Mouse (Mus musculus) spleen, embryonic (tissue): Measurements from ENCODE around the gene Inmt.
"Not testable (repeated sequence)": the region's sequence is repeated elsewhere in the genome, so short reads cannot be mapped to it uniquely, and the experiment has no call there.

Experiments
- CTCF ChIA-PET: fragments of 350-600 bp; sonication (Branson Sonifier 250); formaldehyde crosslinking; loops from one replicate; lab custom pipeline; 2022; lab: Charles Lee

Inmt gene

DNA sequence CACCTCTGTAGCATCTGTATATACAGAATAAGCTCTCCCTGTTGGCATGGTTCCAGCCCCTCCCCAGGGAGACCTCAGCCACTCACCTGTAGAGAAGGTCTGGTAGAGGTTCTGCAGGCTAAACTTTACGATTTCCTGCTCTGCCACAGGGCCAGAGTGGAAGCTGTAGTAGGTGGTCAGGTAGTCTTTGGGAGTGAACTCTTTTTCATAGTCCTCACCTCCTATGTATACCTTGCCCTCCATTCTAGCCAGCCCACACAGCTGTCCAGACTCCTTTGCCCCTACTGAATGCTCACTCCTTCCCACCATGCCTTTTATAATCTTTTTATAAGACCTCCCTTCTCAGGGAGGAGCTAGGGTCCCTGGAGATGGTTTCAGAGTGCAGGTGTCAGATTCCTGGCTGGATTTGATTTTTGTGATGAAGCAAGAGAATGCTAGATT is at the start of gene Inmt:
TSS of gene Inmt (minus strand) at position 303 of the 441 bp plus-strand sequence.
- CTCF ChIA-PET: no interaction called here

DNA sequence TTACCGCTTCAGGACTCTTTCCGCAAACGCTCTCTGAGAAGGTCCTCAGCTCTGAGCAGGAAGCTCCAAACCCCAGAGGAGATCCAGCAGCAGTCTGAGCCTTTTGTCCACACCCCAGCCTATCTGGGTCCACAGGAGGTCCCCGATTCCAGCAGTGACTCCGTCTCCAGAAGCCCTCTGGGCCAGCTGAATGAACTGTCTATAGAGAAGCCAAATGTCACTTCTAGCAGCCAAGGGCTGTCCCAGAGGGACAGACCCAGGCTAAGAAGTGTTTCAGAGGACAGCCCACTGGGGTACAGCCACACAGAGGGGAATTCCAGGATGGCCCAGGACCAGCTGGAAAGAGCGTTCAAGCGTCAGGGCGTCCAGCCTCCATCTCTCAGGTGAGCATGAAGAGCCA is 49.1 kb upstream of the Inmt start:
- CTCF ChIA-PET: no interaction called here

DNA sequence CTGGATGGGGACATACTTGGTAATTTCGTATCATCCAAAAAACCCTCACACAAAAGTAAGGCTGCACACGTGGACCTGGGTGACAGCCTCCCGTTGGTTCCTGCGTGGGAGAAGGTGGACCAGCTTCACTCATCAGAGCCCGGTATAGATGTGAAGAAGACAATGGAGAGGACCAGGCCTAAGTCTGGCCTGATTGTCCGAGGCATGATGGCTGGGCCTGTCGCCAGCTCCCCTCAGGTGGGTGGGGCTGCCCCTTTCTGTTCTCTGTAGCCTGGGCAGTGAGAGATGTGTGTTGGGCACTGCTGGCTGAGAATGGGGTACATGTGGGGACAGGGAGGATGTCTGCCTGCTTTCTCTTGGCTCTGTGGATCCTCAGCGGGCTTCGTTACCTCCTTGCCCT is 43.4 kb upstream of the Inmt start:
- CTCF ChIA-PET: interaction anchor here (0.6 kb wide), 1 partner anchor 119 kb away, joined by 3 read pairs; no protein-coding TSS in a partner anchor

DNA sequence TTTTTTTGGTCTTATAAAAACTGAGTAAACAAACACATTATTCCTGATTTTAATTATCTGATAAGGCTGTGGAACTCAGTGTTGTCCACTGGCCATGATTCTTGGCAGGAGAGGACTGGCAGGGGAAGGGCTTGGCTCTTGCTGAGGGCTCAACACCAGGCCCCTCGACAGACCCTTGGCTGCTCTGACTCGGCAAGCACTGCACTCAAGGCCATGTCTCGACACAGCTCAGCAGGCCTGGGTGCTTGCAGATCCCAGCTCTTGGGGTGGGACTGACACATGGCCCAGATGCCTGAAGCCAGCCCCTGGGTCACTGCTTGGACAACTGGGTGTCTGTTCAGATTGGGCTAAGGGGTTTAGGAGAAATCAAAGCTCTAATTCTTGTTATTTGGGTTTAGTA is 39.7 kb upstream of the Inmt start:
- CTCF ChIA-PET: no interaction called here

DNA sequence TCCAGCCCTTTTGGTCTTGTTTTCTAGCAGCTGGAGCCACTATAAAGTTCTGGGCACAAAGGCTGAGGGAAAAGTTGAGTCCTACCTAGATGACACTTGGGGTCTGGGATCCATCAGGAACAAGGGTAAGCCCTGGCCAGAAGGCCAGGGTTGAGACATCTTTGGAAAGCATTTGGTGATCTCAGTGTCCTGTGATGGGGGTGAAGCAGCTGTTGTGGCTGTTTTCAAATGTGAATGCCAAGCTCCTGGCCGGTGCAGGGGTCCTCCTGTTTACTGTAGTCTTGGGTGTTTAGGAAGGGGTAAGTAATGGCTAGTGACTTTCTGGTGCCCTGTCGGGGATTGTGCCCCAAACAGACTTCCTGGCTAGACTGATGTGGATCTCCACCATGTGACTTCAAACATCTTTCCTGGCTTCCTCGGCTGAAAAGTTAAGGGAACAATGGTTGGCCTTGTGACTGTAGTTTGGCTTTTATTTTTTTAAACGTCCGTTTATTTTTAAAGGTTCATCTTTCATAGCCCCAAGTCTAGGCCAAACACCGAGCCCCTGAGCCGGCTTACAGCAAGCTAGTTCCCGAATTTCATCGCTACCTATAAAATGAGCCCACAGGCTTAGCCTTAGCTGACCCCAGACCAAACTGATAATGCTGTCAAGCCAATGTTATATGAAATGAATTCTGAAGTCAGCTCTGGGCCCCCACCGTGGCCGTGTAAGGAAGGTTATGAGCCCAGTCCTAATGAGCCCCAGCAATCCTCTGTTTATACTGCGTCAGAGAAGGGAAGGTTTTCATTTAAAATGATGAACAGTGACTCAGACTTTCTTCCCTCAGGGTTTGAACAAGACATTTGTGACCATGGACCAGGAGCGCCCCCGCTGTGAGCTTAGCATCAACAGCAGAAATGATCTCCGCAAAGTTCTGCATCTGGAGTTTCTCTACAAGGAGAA is 35.9 kb upstream of the Inmt start:
- CTCF ChIA-PET: no interaction called here

DNA sequence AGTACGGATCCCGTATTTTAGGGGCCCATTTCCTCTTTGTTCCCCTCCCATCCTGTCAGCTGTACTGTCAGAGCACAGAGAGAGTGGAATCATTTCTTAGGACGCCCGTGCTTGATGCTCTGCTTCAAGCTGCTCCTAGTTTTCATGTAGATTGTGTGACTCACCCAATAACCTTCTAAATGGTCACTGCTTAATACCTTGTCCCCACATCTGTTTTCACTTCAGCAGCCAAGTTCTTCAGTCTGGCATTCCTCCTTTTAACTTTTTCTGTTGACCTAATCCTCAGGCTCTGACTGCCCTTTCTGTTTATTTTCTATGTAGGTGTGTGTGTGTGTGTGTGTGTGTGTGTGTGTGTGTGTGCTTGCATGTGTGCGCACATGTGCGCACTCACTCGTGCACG is 32.9 kb upstream of the Inmt start:
- CTCF ChIA-PET: no interaction called here

DNA sequence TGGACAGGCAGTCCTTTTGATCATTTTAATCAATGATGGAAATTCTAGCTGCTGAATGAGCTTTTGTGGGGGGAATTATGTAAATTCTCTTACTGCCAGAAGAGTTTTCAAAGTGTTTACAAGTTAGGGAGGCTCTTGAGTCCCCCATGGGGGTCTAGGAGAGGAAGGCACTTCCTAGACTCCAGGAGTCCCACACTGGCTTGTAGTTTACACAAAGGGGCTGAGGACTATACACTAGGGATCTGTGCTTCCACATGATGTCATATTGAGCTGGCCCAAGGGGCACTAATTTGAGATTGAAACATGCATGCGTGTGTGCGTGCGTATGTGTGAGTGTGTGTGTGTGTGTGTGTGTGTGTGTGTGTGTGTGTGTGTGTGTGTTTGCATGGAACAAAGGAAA is 29.1 kb upstream of the Inmt start:
- CTCF ChIA-PET: no interaction called here

DNA sequence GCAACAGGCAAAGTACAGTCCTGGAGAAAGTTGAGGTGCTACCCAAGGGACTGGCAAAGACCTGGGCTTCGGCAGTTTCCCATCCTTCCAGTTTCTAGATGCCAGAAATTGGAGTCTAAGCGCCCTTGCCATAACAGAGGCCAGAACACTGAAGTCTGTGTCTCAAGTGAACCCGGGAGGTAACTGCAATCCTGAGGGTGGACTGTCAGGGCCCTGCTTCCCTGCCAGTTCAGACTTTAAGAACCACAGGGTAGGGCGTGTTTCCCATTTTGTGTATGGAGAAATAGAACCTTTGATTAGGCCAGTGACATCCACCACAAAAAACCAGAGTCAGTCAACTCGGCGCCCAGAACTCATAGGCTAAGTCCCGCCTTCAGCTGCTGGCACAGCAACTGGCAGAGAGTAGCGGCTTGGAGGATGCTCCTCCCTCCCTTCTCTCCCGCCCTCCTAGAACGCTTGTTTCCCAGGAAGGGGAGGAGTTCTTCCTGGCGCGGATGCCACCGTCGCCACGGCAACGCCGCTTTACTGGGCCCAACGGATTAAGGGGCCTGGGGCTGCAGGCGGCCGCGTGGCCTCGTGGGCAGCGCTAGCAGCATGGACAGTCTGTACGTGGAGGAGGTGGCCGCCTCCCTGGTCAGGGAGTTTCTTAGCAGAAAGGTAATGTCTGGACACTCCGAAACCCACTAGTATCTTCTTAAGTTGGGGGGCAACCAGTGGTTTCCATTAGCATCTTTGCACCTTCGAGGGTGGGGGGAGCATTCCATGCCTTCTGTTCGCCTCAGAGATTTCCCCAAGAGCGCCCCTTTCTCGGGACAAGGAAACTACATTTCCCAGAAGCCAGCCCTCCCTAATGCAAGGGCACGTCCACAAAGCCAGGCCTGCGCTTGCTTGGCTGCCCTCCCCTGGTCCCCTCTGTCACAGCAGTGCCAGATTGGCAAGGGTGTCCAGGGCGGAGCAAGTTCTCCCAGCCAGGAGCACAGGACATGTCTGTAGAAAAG is 28.4 kb upstream of the Inmt start, which contains the start of gene Mindy4:
TSS of gene Mindy4 (plus strand) at position 471 of the 998 bp plus-strand sequence.
- CTCF ChIA-PET: no interaction called here

DNA sequence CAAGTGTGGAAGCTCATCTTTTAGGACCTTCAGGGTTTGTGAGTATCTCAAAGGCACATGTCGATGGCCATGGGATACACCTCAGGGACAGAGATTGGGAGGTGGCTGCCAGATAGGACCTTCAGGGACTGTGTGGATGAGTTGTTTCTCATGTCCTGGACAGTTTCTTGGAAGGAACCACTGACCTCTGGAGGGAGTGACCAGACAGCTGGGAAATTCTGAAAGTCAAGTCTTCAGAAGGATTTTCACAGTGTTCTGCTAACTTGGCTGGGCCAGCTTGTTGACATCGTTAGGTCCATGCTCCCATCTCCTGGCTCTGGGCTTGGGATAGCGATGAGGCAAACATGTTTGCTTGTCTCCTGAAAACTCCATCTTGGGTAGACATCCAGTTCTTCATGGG is 24.2 kb upstream of the Inmt start:
- CTCF ChIA-PET: no interaction called here

DNA sequence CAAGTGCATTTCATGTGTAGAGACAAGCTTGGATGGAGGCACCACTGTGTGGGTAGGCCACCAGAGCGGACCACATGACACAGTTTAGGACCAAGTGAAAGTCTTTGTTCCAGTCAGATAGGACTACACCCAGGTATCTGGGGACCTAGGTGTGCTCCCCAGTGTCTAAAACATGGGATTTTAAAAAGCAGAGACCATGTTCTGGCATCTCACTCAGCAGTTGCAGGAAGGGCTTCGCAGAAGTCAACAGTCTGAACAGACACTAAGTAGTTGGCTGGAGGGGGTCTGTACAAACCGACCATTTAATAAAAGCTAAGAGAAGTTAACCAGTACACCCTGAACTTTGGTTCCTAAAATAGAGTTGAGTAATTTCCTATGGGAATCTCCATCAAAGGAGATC is 18.3 kb upstream of the Inmt start:
- CTCF ChIA-PET: no interaction called here

DNA sequence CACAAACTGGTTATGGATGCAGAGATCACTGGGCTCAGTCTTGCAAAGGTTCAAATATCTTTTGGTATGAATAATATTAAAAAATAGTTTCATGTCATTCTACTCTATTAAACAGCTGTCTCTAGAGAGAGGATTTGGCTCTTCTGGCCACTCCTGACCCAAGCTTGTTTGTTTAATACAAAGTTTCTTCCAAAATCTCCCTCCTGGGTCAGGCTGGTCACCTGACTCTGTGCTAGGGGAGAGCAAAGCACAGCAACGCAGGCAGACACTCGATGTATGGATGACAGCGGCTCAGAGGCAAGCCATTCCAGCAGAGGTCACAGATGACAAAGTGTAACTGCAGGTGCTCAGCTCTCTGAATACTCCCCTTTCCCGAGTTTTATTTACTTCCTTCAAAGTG is 16.7 kb upstream of the Inmt start:
- CTCF ChIA-PET: no interaction called here

DNA sequence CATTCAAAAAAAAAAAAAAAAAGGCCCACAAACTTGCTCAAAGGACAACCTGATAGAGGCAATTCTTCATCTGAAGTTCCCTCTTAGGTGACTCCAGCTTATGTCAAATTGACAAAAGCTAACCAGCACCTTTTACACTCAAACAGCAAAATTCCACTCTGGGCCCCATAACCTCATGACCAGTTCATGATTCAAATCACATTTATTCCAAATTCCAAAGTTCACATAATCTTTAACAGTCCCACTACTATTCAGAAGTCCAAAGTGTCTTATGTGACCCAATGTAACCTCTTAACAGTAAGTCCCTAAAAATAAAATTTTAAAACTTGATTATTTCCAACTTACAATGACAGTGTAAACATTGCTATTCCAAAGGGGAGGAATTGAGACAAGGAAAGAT is 14.6 kb upstream of the Inmt start:
- CTCF ChIA-PET: no interaction called here

DNA sequence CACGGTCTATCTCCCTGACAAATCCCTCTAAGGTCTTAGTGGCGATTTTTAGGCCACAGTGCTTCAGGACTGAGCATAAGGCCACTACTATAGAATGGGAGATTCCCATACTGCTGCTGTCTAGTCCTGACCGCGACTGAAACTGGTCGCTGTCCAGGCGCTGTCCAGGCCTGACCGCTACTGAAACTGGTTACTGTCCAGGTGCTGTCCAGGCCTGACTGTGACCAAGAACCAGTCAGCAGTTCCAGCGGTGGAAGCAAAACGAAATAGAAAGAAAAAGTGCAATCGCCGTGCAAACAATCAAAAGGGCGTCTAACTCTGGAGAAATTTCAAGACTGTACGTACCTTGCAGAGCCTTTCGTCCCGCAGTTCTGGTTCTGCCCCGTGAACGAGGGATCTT is 13.0 kb upstream of the Inmt start:
- CTCF ChIA-PET: not testable (repeated sequence)

DNA sequence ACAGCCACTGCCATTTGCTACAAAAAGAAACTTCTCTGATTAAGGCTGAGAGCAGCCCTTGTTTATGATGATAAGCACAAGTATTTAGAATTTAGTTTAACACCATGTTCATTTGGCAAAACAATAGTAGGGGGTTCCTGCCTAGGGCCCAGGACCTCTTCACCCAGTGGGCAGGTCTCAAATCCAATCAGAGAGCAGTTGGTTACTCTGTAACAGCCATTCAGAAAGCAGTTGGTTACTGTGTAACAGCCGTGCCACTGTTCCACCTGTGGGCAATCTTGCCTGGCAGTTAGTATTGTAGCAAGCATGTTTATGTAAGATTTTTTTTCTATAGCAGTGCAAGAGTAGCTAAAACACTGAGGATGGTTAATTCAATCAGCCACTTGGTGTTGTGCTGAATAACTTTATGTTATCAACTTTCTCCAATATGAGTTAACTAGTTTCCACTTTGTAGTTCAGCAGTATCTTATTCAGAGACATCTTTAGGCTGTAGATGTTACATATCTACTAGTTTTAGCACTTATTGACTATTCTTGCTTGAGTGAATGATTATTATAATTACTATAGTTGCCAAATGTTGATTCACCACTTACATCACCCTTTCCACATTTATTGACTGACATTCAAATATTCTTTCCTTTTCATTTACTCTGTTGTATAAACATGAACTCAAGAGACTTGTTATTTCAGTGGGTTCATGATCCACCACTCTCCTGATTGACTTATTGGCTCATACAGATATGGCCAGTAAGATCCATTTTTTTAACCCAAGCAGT is 8.0 kb upstream of the Inmt start:
- CTCF ChIA-PET: interaction anchor here (0.6 to 0.9 kb wide), 2 partner anchors 16 to 215 kb away, joined by 3 to 4 read pairs; no protein-coding TSS in a partner anchor

DNA sequence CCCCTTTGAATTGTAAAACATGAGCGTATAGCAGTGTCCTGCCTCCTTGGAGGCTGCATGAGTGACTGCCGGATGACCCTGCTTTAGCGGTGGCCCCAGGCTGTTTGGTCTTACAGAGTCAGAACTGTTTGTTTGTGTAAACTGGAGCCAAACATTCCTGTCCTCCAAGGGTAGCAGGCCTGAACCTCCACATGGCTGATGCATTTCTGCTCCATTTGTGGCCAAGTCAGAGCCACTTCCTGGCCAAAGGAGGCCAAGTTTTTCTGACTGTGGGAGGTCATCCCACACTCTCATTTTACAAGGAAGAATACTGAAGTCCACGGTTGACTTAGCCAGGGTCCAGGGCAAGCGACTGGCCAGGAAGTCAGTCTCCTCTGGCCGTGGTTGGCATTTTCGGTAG is 4.7 kb upstream of the Inmt start:
- CTCF ChIA-PET: no interaction called here

DNA sequence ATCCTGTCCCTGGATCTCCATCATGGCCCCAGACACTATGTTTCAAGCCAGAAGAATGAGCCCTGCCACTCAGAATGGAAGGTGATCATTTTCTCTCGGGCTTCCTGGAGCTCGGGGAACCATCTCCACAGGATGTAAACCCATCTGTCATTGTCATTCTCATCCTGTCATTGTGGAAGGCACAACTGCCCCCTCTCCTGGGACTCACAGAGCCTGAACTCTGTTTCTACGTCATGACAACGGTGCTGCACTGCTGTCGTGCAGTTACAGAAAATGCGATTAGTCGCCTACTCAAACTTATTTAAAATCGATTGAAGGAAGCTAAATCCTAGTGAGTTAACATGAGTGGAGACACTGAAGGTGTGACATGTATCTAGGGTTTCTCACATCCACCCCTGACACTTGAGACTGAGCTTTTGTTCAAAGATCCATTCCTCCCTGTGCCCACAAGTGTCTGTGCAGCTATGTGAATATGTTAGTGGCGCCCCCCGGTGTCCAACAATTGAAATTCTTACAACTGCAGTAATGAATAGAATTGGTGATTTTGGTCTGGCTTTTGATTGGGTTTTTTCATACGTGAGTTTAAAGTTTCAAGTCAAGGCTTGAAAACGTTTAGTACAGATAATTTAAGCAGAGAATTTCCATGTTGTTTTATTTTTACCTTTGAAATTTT is 2.4 kb upstream of the Inmt start:
- CTCF ChIA-PET: interaction anchor here (0.6 kb wide), 1 partner anchor 17 kb away, joined by 3 read pairs; no protein-coding TSS in a partner anchor

DNA sequence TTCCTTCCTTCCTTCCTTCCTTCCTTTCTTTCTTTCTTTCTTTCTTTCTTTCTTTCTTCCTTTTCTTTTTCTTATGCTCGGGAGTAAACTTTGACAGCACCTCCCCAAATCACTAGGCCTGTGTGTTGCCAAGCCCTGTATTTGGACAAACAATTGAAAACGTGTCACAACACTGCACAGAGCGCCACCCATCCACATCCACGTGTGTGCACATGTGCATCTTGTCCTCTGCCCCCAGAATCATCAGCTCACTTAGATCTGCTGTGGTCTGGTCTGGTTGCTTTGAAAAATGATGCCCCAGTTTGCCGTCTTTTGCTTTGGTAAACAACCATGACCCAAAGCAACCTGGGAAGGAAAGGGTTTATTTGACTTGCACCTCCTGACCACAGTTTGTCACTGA is 1.0 kb upstream of the Inmt start:
- CTCF ChIA-PET: no interaction called here

DNA sequence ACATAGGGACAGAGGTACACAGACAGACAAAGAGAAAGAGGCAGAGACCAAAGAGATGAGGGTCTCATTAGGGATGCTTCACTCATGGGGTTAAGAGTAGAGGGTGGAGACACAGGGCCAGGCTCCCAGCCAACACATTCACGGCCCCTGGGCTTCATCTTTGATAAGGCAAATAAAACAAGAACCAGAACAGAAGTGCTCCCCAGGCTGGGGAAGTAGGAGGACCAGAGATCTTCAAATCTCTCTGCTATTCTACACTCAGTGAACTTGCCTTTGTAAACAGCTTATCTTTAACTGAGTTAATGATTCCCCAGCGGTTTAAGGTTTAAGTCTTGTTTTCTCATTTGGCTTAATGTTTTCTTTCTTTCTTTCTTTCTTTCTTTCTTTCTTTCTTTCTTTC is 613 bp upstream of the Inmt start:
- CTCF ChIA-PET: no interaction called here

DNA sequence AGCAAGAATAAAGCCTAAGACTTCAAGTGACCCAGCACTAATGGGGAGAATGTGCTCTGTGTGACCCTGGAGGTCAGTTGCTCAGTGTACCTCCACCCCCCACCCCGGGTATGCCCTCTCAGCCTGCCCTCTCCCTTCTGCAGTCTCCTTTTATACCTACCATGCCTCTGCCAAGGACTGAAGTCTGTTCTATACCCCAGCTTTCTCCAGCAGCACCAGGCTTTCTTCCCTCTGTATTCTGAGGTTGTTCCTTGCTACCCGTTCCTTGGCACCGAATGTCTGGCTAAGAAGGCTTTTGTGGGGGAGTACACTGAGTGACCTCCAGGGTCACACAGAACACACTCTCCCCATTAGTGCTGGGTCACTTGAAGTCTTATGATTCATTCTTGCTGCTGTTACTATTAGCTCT is 898 bp downstream of the Inmt start:
- CTCF ChIA-PET: no interaction called here

DNA sequence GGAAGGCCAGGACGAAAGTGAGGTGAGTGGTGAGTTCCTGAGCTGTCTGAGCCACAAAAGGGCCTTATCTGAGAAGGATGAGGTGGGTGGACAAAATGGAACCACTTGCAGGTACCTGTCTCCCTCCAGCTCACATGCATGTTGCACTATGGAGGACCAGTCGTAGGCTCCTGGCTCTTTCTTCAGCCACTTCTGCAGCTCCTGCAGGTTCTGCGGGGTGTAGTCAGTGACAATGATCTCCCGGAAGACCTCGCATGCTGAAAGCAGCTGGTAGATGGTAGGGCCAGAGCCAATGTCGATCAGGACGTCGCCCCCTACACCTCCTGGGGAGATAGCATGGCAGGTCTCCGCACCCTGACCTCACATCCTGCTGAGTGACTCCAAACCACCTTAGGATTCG is 1.7 kb downstream of the Inmt start:
- CTCF ChIA-PET: no interaction called here

DNA sequence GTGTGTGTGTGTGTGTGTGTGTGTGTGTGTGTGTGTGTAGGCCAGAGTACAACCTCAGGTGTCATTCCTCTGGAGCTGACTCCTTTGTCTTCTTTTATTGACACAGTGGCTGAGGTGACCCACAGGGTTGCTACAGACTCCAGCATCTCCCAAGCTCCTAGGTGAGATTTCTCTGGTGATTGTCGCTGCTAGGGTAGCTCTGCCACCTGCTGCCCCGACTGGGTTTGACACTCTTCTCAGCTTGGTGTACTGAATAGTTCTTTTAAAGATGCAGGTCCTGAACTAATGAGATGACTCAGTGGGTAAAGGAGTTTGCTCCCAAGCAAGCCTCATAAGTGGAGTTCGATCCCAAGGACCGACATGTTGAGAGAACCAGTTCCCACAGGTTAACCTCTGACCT is 3.2 kb downstream of the Inmt start:
- CTCF ChIA-PET: no interaction called here
